Mouse (Mus musculus): ENCODE measurements around the gene Anxa6. TPM values are rescaled to one million over a fixed set of nuclear protein-coding genes. Genes with fewer than 3 reads are reported as not detected.

Anxa6 gene
- polyA plus RNA-seq, 1 experiment from 2014 or later = 59.3 TPM

DNA sequence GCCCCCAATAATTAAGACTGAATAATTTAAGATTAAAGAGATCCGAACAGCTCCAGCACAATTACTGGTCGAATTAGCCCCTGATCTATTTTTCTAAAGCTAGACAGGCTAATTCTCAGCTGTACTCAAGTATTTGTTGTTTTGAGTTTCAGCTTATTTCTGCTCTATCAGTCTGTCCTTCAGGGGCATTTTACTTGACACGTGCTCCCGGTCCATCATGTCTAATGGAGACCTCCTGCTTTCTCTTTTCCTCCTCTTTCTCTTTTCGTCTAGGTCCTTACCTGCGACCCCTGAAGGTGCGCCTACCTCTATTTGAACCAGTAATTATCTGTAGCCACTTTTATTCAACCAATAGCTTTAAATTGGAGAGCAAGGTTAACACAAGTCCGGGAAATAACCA is 78.5 kb downstream of the Anxa6 start:
- Histone ChIP-seq H3K4me1 (replicated peaks) (peaks cover 27% of the 10 kb centered on the region), H3K36me3 (no peaks in the 10 kb centered on the region), H3K9me3 (no peaks in the 10 kb centered on the region), H3K27me3 (no peaks in the 10 kb centered on the region), H3K27ac (no peak overlapping the region), H3K4me2 (peak overlapping the region; percentile 64), H3K9ac (no peak overlapping the region), H3K4me3 (no peak overlapping the region)
- no peak for ATAC-seq (ENCODE audit: low FRiP score)
- 86% methylated on average over 8 of the region's 8 CpGs for WGBS

DNA sequence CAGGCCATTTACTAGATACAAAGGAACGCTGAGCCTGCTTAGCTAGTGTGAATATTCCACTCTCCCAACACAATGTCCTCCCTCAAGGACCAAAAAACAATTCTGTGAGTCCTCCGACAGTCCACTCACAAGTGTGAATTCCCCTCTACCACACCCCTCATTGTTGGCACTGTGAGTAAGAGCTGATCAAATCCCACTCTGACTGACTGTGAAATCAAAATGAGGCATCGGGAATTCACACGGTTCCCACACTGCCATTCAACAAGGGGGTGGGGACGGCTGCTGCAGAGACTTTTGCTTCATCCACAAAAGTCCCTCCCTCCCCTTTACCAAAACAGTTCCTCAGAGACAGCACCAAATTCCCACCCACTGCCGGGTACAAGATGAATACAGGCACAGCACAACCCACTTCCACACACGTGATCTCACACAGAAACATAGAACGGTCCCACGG is 79.2 kb downstream of the Anxa6 start:
- H3K4me2 ChIP-seq = peak overlapping the region; percentile 28
- H3K27me3 ChIP-seq = no peaks in the 10 kb centered on the region
- H3K36me3 ChIP-seq = no peaks in the 10 kb centered on the region
- H3K9ac ChIP-seq = no peak overlapping the region
- 22% methylated on average over 9 of the region's 9 CpGs for WGBS
- H3K4me1 ChIP-seq (replicated peaks) = peaks cover 27% of the 10 kb centered on the region
- no peak for ATAC-seq (ENCODE audit: low FRiP score)
- 0 out of 2 replicates have a peak overlapping the region, but pooled peaks have one; percentile 0 for H3K4me3 ChIP-seq
- H3K9me3 ChIP-seq = no peaks in the 10 kb centered on the region
- H3K27ac ChIP-seq = no peak overlapping the region

DNA sequence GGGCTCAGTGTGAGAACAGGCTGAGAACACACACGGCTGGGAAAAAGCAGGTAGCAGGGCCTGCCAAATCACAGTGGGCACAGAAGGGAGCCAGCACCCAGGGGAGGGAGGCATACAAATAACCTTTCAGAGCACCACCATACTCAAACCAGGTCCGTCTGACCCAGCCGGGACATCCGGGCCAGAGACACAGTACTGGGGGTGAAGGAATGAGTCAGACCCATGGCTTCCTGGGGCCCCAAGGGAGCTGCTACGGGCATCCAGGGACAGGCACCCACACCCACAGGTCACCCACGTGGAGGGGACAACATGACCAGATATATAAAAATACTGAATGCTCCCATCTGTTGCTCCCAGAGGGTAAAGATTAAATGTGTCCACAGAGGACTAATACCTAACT is 80.6 kb downstream of the Anxa6 start:
- Histone ChIP-seq H3K4me1 (replicated peaks) (peaks cover 27% of the 10 kb centered on the region), H3K36me3 (no peaks in the 10 kb centered on the region), H3K9me3 (no peaks in the 10 kb centered on the region), H3K4me3 (no peak overlapping the region), H3K4me2 (no peak overlapping the region), H3K9ac (0 out of 2 replicates have a peak overlapping the region, but pooled peaks have one; percentile 21), H3K27ac (no peak overlapping the region), H3K27me3 (no peaks in the 10 kb centered on the region)
- WGBS = 69% methylated on average over 6 of the region's 6 CpGs
- no peak for ATAC-seq (ENCODE audit: low FRiP score)

DNA sequence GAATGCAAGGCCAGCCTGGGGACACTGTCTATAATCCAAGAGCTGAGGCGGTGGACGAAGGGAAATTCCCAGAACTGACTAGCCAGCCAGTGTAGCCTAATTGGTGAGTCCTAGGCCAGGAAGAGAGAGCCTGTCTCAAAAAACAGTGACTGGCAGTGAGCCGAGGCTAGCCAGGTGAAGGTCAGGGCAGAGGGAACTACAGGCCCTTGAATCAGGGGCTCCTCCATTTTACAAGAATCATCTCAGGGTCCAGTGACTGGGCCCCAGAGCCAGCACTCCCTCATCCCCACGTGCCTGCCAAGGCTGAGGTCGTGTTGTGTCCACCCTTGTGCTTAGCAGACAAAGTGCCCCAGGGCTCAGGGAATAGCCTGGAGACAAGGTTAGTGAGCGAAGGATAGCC is 82.6 kb downstream of the Anxa6 start:
- H3K27me3 ChIP-seq = no peaks in the 10 kb centered on the region
- no peak overlapping the region for H3K4me3 ChIP-seq
- no peaks in the 10 kb centered on the region for H3K36me3 ChIP-seq
- peaks cover 27% of the 10 kb centered on the region for H3K4me1 ChIP-seq (replicated peaks)
- H3K4me2 ChIP-seq = no peak overlapping the region
- H3K27ac ChIP-seq = no peak overlapping the region
- no peaks in the 10 kb centered on the region for H3K9me3 ChIP-seq
- WGBS = 90% methylated on average over 6 of the region's 6 CpGs
- no peak overlapping the region for H3K9ac ChIP-seq
- ATAC-seq (ENCODE audit: low FRiP score) = no peak

DNA sequence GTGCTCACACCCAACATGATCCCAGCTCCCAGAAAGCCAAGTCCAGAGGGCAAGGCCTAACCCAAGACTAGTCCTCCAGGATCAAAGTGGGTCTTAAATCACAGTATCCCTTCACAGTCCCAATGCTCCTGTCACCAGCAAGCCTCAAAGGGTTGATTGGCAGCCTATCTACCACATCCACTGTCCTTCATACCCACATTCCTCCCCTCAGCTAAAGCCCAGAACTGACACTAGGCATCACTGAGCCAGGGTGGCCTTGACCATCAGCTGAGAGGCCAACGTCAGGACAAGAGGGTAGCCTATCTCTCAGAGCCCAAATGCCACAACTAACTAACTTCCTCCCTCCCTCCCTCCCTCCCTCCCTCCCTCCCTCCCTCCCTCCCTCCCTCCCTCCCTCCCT is 83.5 kb downstream of the Anxa6 start:
- H3K4me2 ChIP-seq = no peak overlapping the region
- H3K9ac ChIP-seq = no peak overlapping the region
- WGBS = 75% methylated on average over 1 of the region's 1 CpGs
- H3K4me1 ChIP-seq (replicated peaks) = peaks cover 19% of the 10 kb centered on the region
- H3K4me3 ChIP-seq = no peak overlapping the region
- no peaks in the 10 kb centered on the region for H3K9me3 ChIP-seq
- H3K27me3 ChIP-seq = no peaks in the 10 kb centered on the region
- no peak overlapping the region for H3K27ac ChIP-seq
- H3K36me3 ChIP-seq = no peaks in the 10 kb centered on the region
- no peak for ATAC-seq (ENCODE audit: low FRiP score)

DNA sequence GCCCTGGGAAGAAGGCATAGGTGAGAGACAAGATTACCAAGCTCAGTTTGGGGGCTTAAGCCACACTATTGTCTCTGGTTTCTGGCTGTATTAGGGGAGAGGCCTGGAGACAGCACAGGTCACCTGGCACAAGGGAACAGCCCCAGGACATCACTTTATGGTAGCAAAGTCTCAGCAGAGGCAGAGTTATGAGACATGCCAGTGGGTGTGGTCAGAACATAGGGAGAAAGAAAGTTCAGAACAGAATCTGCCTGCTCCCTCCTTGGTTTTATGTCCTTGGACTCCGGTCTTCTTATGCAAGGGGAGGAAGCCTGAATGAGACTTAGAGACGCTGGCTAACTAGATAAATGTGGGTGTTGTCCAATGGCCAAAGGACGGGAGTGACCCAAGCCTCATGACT is 88.5 kb downstream of the Anxa6 start:
- Histone ChIP-seq H3K27me3 (no peaks in the 10 kb centered on the region), H3K27ac (no peak overlapping the region), H3K9me3 (no peaks in the 10 kb centered on the region), H3K36me3 (no peaks in the 10 kb centered on the region), H3K4me2 (no peak overlapping the region), H3K9ac (no peak overlapping the region), H3K4me3 (no peak overlapping the region), H3K4me1 (replicated peaks) (no peaks in the 10 kb centered on the region)
- ATAC-seq (ENCODE audit: low FRiP score) = no peak
- WGBS = 95% methylated on average over 3 of the region's 3 CpGs

DNA sequence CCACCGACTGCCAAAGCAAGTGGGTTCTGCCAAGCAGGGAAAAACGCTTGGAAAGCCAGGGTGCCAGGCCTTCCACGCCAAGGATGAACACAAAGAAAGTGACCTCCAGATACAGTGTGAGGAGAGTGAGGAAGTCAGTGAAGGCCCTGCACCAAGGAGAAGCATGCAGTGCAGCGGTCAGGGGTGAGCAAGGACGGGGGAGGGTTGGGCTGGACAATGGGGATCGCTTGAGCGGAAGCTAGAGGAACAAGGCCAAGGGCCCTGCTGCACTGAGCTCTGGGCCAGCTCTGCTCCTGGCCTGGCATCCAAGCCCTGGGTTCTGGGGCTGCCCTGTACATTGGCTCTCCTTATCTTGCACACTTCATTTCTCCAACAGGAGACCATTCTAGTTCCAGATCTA is 93.2 kb downstream of the Anxa6 start:
- Histone ChIP-seq H3K27ac (no peak overlapping the region), H3K27me3 (no peaks in the 10 kb centered on the region), H3K4me2 (no peak overlapping the region), H3K4me3 (no peak overlapping the region), H3K9me3 (no peaks in the 10 kb centered on the region), H3K4me1 (replicated peaks) (peaks cover 9% of the 10 kb centered on the region), H3K36me3 (peaks cover 21% of the 10 kb centered on the region), H3K9ac (no peak overlapping the region)
- ATAC-seq (ENCODE audit: low FRiP score) = no peak
- WGBS = 68% methylated on average over 7 of the region's 7 CpGs

DNA sequence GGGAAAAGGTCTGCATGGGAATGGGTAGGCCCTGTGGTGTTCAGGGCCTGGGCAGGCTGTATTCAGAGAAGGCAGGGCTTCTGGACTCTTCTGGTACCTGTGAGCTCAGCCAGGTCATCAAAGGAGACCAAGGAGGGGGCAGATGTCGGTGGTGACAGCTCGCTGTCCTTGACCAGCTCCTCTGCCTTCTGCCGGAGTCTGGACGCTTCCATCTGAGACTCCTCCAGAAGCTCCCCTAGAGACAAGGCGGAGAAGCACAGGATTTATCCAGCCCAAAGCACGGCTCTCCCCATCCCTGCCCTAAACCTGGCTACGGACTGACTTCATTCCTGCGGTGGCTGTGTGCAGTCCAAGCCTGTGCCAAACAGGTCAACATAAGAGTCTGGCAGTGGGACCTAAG is 93.7 kb downstream of the Anxa6 start:
- ATAC-seq (ENCODE audit: low FRiP score) = no peak
- Histone ChIP-seq H3K27ac (no peak overlapping the region), H3K27me3 (no peaks in the 10 kb centered on the region), H3K9me3 (no peaks in the 10 kb centered on the region), H3K36me3 (peaks cover 21% of the 10 kb centered on the region), H3K4me2 (no peak overlapping the region), H3K4me3 (no peak overlapping the region), H3K9ac (no peak overlapping the region), H3K4me1 (replicated peaks) (peaks cover 9% of the 10 kb centered on the region)
- WGBS = 89% methylated on average over 8 of the region's 8 CpGs

DNA sequence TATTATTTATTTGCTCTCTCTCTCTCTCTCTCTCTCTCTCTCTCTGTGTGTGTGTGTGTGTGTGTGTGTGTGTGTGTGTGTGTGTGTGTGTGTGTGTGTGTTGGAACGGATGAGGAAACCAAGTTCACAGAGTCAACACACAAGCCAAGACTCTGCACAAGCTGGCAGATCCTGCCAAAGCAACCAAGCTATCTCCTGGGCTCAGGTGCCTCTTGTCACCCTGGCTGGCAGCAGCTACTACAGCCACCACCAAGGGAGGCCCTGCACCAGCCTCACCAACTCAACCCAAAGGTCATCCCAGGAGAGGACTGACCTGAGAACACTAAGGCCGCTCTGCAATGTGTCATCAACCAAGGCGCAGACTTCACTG is 96.5 kb downstream of the Anxa6 start:
- WGBS = 92% methylated on average over 3 of the region's 3 CpGs
- no peak overlapping the region for H3K4me2 ChIP-seq
- H3K9me3 ChIP-seq = no peaks in the 10 kb centered on the region

DNA sequence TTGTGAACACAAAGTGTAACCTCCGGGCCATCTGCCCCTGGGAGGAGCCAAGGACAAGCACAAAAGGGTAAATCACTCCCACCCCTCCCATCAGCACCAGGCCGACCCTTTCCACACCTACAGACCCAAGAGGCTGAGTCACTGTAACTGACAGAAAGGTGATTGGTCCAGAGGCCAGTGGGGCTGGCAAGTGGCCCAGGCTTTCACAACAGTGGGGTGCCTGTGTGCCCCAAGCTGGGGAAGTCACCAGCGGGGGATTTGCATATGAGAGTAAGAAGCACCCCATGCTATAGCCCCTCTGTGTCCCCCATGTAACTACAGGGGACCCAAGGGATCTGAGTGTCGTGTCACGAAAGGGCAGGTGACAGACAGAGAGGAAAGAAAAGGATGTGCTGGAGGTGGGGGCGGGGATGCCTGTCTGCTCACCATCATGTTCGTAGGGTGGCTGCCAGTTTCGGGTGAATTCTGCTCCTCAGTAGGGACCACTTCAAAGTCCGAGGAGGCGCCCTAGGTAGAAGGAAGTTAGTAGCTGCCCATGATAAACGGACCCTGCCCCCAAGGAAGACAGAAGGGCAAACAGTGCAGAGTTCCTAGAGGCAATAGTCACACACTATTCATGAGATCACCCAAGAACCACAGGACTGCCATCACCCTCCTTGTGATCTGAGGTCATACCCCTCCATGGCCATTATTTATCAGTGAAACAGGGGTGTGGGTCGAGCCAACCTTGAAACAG is 97.0 kb downstream of the Anxa6 start:
- Histone ChIP-seq H3K4me1 (replicated peaks) (peaks cover 9% of the 10 kb centered on the region), H3K36me3 (peaks cover 40% of the 10 kb centered on the region), H3K9ac (peak overlapping the region; percentile 1; the same call in 1 of the 2 replicates), H3K27ac (no peak overlapping the region), H3K4me2 (no peak overlapping the region), H3K4me3 (no peak overlapping the region), H3K9me3 (no peaks in the 10 kb centered on the region), H3K27me3 (no peaks in the 10 kb centered on the region)
- WGBS = 38% methylated on average over 12 of the region's 12 CpGs
- ATAC-seq (ENCODE audit: low FRiP score) = no peak

More for the DNA sequence above, 96.5 kb downstream of the Anxa6 start:
- Histone ChIP-seq H3K27ac (no peak overlapping the region), H3K27me3 (no peaks in the 10 kb centered on the region), H3K36me3 (peaks cover 40% of the 10 kb centered on the region), H3K4me3 (no peak overlapping the region), H3K9ac (no peak overlapping the region), H3K4me1 (replicated peaks) (peaks cover 9% of the 10 kb centered on the region)
- no peak for ATAC-seq (ENCODE audit: low FRiP score)

DNA sequence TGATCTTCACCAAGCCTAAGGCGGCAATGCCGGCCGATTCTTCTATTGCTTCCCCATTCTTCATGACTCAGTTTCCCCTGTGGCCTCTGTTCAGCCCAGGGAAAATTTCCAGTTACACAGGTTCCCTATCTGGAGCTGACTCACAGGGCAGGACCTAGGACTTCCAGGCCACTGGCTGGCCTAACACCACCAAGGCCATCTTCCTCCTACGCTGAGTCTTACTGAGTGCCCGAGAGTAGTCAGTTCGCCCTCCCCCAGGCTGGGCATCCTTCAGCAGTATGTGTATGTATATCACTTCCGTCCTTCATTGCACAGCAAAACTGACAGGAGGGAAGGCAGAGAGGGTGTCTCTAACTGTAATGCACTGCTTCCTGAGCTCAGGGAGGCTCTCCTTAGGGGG is 99.0 kb downstream of the Anxa6 start:
- H3K4me1 ChIP-seq (replicated peaks) = peaks cover 9% of the 10 kb centered on the region
- no peaks in the 10 kb centered on the region for H3K27me3 ChIP-seq
- H3K36me3 ChIP-seq = peaks cover 51% of the 10 kb centered on the region
- H3K4me2 ChIP-seq = no peak overlapping the region
- WGBS = 94% methylated on average over 7 of the region's 7 CpGs
- no peak overlapping the region for H3K9ac ChIP-seq
- H3K9me3 ChIP-seq = no peaks in the 10 kb centered on the region
- no peak for ATAC-seq (ENCODE audit: low FRiP score)
- H3K4me3 ChIP-seq = no peak overlapping the region
- H3K27ac ChIP-seq = no peak overlapping the region

DNA sequence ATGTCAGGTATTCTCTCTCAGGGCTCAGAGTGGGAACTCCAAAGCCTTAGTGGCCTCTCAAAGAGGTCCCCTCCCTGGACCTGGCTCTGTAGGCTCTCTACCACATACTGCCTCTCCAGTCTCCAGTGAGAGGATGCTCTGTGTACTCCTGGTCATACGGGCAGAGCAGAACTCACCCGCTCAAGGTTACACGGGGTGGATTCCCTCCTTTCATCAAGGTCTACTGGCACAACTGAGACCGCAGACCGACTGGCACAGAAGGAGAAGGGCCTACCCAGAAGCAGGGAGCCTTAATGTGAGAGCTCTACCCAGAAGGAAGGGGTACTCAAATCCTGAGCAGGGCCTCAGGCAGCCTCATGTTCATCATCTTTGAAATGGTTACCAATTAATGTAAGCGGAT is 100.7 kb downstream of the Anxa6 start:
- ATAC-seq (ENCODE audit: low FRiP score) = no peak
- H3K27ac ChIP-seq = no peak overlapping the region
- H3K9ac ChIP-seq = no peak overlapping the region
- no peak overlapping the region for H3K4me3 ChIP-seq
- no peaks in the 10 kb centered on the region for H3K9me3 ChIP-seq
- H3K4me1 ChIP-seq (replicated peaks) = peaks cover 9% of the 10 kb centered on the region
- H3K4me2 ChIP-seq = no peak overlapping the region
- H3K36me3 ChIP-seq = peaks cover 56% of the 10 kb centered on the region
- no peaks in the 10 kb centered on the region for H3K27me3 ChIP-seq
- WGBS = 94% methylated on average over 6 of the region's 6 CpGs

DNA sequence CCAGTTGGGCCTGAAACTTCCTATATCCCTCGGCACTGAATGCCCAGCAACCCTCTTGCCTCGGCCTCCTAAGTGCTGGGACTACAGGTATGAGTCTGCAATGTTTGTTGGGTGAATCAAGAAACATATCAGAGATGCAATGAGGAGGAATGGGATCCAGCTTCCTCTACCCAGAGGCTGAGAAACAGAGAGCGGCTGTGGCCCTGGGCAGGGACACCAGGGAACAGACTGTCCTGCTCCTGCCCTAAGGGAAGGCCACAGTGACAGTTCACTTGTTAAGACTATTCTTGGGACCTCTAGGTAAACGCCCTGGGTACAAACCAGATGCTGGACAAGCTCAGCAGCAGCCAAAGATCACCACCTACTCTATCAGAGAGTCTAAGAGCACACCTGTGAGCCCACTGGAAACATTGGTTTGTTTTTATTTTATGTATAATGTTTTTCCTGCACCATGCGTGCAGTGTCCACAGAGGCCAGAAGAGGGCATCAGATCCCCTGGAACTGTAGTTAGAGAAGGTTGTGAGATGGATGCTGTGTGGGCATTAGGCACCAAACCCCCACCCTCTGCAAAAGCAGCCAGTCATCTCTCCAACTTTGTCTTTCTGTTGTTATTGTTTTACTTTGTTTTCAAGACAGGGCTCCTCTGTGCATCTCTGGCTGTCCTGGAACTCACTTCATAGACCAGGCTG is 101.7 kb downstream of the Anxa6 start:
- Histone ChIP-seq H3K9me3 (no peaks in the 10 kb centered on the region), H3K27me3 (no peaks in the 10 kb centered on the region), H3K9ac (no peak overlapping the region), H3K4me1 (replicated peaks) (peaks cover 9% of the 10 kb centered on the region), H3K4me2 (no peak overlapping the region), H3K36me3 (peaks cover 54% of the 10 kb centered on the region), H3K27ac (no peak overlapping the region), H3K4me3 (no peak overlapping the region)
- 66% methylated on average over 5 of the region's 5 CpGs for WGBS
- ATAC-seq (ENCODE audit: low FRiP score) = no peak
